Mouse (Mus musculus) bone marrow, adult 2 months (tissue): ENCODE results near the gene Atpaf2.

Experiments
- CTCF ChIP-seq: fragments of 200-500 bp; IDR thresholded peaks from 2 replicates; pipeline ENCODE4 v1.5.1; 2011; ENCODE audit warnings: low read length, control low read depth; ENCODE audit not compliant: control insufficient read depth, insufficient read depth
- POLR2A ChIP-seq: fragments of 200-500 bp; IDR thresholded peaks from 2 replicates; pipeline ENCODE4 v1.6.1; 2011; ENCODE audit warnings: low read depth, mild to moderate bottlenecking, control low read depth, low read length, borderline replicate concordance; ENCODE audit not compliant: control insufficient read depth

GRCm38 (mm10) chr11:60444007-60444406 is 25.8 kb upstream of the Atpaf2 start:
- no peak for TF ChIP-seq CTCF
- TF ChIP-seq POLR2A = no peak
